Mouse (Mus musculus) gastrocnemius, postnatal 25 days (tissue): ENCODE results near the gene Trappc10. TPM values are rescaled to one million over a fixed set of nuclear protein-coding genes. Genes with fewer than 3 reads are reported as not detected.

ENCODE experiments used
- DNase-seq: peaks from one replicate; pipeline ENCODE4 v3.0.0; 2022
- total RNA-seq, 2 experiments: library from RNA; stranded (reverse); gene quantifications; 1 replicate in 1 of 2; 2 replicates in 1 of 2; pipeline ENCODE4 v1.2.3; 2021

The Trappc10 gene
- total RNA-seq, 2 experiments from 2014 or later: 31.0 to 32.9 TPM

DNA sequence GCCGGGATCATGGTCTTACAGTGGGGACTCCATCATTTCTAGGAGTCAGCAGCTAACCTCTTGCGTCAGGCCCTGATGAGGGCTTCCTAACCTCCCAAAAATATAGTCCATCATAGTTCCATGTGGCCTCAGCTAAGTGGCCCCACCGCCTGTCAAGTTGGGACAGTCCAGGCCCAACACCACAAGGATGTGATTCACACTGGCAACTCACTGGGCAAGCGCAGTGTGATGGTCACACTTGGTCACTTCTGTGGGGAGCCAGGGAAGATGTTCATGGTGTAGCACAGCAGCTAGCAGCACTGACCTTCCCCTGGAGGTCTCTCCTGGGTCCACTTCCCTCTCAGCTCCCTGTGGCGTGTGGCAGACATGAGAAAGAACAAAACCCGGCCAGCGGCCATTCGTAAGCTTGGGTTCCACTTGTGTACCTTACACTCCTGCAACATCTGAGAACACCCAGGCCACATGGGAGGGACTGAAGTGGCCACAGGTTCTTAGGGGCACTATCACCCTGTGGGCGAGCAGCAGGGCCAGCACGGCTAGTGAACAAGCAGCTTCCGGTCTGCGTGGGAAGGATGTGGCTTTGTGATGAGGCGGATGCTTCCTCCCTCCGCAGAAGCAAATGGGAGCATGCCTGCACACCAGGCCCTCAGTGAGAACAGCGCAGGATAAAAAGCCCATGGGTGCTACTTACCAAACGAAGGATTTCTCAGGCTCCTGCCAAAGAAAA is 83.9 kb downstream of the Trappc10 start:
- DNase-seq: no peak

DNA sequence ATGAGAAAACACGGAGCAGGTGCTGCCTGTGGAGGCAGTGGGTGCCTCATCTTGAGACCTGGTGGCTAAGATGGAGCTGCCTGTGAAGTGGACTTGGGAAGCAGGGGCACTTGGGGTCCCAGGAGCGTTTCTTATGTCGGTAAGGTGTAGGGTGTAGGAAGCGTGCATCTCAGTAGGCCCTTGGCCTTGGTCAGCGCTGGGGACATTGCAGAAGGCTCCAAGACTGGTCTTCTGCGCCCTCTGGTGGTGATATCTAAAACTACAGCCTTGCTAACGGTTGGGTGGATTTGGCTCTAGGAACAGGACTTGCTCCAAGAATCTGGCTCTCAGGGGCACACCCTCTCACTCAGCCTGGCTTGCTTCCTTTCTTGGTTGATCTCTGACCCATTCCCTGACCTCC is 84.5 kb downstream of the Trappc10 start:
- peak; percentile 76 for DNase-seq

DNA sequence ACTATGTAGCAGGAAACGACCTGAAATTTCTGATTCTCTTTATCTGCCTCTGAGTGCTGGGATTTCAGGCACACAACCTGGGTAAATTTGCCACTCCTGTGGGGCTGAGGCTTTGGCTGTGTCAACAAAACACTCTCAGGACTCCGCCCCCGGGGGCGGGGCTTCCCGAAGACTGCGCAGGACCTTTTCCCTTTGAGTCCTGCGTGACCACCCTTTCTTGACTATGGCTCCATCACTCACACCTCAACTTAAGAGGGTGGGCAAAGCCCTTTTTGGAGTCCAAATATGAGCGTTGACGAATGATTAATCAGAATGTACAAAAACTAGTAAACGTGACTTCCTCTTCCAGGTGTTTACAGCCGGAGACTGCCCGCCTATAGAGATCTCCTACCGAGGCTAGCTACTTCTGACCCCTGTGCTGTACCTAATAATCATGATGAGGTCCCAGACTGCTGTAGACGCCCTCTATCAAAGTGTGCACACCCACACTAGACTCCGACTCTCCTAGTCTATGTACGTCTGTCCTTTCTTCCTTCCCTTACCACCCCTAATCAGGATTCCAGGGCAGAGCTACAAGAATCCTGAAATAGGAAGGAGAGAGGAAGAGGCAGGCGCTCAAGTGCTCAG is 85.1 kb downstream of the Trappc10 start:
- no peak for DNase-seq

DNA sequence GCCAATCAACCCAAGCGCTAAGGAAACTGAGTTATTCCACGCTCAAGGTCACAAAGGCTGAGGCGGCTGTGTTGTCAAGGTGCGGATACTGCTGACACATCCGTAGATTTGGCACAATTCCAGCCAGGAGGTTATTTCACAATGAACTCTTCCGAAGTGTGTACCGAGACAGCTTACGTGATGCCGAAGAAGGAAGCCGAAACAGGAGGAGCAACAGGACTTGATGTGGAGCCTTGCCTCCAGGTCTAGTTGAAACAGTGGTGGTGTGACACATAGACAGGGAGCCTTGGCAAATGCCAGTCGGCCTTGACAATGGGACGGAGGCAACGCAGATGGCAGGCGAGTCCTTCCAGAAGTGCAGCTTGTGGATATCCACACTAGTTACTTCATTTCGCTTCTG is 86.4 kb downstream of the Trappc10 start:
- DNase-seq: no peak

DNA sequence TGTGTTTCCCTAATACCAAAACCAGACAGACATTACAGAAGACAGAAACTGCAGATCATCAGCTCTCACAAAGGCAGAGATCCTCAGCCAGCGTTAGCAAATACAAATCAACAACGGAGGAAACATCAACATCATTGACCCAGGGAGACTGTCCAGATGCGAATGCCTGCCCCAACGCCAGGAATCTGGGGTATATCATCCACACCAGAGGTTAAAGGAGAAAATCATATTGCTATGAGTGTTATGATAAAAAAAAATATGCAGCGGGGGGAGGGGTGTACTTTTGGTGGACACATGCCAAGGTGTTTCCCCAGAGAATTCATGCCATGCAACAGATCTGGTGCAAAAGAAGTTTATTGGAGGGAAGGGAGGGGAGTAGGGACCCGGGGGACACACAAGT is 87.5 kb downstream of the Trappc10 start:
- DNase-seq: no peak

DNA sequence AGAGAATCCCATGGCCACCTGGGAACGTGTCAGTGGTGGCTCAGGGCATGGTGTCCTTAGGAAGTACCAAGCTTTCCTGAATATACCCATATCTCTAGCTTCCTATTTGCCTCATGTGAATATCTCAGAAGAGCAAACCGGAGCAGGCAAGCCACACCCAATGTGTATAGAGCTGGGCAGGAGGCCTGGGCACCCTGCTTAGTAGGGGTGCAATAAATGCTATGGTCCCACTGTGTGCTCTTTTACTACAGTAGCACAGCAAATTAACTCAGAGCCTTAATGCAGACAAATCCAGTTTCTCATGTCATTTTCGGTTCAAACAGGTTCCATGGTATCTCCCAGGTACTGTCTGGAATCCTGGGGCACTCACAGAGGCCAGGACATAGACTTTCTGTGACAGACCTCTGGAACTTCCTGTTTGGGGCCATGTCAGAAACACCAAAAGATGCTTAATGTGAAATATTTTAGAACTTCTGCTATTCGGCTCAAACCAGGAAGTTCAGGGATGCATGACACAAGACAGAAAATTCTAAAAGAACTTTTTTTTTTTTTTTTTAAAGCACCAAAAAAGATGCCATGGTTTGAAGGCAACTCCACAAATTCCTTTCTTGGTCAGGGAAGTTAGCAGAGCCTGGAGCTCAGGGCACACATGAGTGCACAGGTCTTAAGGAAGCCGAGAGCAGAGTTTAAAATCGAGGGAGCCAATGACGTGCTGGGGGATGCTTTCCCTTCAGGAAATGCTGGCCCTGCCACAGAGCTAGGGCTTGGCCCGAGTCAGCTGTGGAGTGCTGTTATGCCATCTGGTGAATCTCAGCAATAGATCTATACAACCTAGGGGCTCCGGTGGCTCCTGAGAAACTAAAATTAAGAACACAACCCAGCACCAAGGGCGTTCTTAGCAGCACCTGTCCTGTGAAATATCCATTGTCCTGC is 95.3 kb downstream of the Trappc10 start:
- no peak for DNase-seq

DNA sequence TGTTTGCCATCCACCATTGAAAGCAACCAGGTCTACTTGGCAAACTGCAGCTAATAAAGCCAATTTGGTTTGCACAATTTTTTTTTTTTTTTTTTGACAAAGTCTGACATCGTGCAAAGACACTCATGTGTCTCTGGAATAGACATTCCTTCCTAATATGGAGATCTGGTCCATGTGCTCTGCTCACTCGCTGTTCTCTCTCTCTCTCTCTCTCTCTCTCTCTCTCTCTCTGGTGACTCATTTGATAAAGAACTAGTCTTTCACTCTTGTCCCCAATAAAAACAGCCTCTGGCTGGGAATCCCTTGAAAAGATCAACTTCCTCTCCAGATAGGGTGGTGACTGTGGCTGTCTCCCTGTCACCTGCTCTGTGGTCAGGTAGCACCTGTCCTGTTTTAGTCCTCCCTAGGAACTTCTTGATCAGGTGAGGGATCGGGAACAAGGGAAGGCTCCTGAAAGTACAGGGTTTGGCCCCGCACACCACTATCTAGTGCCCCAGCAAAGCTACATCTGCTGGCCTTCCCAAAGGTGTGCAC is 96.5 kb downstream of the Trappc10 start:
- no peak for DNase-seq

DNA sequence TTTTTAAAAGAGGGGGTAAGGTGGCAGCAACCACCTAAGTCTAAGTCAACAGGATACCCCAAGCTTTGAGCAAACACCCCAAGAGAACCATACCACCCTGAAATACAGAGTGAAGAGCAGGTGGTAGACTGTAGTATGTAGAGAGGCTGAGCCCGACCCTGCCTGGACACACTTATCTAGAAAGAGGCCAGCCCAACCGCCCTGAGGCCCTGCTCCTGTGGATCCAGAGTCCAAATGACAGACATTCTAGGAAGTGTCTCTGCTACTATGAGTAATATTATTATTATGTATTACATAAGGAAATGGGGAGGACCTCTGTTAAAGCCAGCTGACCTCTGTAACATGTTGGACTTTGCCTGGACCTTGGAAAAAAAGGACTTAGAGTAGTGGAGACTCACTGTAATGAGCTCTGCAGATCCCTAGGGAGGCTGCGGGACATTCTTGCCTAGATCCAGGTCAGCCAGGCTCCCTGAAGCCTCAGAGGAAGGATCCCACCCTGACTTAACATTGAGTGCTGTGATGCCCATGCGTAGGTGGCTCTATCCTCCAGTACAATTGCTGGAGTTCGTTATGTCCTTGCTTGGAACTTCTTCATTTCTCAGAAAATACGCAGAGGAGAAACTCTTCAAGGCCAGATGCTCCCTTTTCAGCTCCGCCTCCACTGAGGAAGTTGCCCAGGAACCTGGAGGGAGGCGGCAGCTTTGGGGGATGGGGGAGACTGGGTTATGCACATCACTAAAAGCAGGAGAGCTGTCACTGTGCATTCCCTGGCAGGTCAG is 100.5 kb downstream of the Trappc10 start:
- DNase-seq: no peak

DNA sequence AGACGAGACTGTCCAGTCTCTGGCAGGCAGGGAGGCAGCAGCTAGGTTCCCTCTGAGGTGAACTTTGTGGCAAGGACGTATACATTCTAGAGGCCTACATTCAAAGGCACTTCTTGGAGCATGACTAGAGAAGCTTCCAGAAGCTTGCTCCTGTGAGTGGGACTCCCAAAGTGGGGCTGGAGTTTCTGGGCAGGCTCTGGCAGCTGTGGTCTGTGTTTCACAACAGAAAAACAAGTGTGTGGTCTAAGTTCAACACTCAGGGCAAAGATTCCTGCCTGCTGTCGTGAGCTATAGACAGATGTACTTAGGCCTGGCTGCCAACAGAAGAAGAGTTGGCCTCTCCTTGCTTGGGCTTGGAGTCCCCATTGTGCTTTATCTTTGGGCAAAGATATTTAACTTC is 103.6 kb downstream of the Trappc10 start:
- DNase-seq: no peak

DNA sequence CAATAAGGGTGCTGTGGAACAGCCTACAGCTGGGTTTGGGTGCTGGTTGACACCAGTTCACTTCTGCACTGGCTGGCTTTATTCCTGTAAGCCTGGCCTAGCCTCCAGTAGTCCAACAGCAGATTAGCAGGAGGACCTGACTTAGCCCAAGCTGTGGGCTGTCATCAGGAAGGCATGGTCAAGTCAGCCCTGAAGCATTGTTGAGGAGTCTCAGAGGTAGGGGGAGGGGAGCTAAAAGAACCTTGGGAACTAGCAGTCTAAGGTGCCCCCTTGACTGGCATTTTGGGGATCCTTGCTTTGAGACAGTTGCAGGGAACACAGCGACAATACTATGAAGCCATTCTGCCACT is 104.2 kb downstream of the Trappc10 start:
- no peak for DNase-seq

DNA sequence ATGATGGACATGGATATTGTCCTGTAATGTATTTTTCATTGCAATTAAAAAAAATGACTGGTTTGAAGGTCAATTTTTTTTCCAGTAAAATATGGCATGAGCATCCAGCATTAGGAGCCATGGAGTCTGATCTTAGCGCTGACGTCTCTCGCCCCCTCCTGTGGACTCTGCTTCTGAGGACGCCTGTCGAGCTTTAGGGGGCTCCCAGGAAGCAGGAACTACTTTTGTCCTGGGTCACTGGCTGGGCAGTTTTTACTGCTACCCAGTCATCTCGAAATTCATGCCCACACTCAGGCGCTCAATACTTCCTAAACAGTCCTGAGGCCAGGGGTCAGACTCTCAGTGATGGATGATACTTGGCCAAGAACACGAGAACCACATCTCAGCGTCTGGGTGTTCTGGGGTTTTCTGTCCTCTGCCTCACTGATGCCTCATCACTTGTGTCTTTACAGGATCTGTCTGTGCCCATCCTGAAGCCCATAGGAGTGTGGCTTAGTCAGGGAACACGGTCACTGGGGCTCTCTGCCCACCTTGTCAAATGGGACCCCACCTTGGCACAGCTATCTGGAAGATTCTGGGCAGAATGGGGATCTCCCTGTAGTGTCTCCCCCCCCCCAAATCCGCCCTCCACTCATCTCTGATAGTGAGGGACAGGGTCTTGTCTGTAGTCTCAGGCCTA is 104.7 kb downstream of the Trappc10 start:
- no peak for DNase-seq

DNA sequence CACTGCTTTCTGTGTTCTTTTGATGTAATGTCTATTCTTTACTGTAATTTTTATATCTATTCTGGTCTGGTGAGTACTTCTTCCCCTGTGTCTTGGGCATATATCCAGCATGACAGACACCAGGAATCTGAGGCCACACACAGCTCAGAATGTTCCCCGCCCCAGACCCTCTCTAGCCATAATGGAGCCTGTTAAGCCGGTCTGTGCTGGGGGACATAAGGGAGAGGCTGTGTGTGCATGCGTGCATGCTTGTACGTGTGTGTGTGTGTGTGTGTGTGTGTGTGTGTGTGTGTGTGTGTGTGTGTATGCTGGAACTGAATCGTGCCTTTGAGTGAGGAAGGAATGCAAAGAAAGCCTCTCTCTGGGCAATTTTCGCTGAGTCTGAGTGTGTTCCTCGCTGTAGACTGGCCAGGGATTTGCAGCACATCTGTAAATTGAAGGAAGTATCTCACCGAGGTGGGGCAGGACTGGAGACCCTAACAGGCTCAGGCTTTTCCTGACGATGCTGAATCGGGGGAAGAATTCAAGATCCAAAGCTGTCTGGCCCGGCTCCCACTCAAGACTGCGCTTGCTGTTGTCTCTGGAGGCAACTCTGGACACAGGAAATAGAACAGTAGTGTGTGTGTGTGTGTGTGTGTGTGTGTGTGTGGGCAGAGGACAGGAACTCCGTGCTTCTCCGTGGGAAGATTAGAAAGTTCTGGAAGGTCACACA is 105.5 kb downstream of the Trappc10 start:
- no peak for DNase-seq

DNA sequence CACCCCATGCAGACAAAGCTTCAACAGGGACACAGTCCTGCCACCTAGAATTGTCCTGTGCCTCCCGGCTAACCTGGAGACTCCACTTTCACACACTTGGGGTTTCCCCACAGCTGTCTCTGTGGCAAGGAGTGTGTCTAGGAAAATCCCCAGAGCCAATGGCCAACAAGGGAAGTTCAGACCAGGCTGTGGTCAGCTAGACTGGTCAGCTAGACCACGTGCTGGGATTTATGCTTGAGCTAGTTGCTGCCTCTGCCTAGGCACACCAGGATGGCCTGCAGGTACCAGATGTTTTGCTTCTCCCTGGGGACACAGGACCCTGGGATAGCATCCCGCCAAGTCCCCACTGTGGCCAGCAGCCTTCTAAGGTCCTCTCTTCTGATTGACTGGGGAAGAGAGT is 107.2 kb downstream of the Trappc10 start:
- no peak for DNase-seq

Other genes with a start within 250 kb of the Trappc10 start
- gene Pfkl, start 234.6 kb downstream of the Trappc10 start, total RNA-seq: 1 to 10 TPM; 5.2 to 7.7 TPM
- gene Dnmt3l, start 202.7 kb downstream of the Trappc10 start, total RNA-seq: not detected
- not detected for gene Aire, start 201.0 kb downstream of the Trappc10 start, total RNA-seq
- gene Icosl, start 175.3 kb downstream of the Trappc10 start, total RNA-seq: 1 to 10 TPM; 1.3 to 1.7 TPM
- gene D10Jhu81e, start 74.9 kb downstream of the Trappc10 start, total RNA-seq: 100 to 1,000 TPM; 225 to 235 TPM
- 1 to 10 TPM; 7.6 to 8.3 TPM for gene Pwp2, start 59.5 kb downstream of the Trappc10 start, total RNA-seq
- 100 to 1,000 TPM; 120 to 123 TPM for gene Agpat3, start 107.8 kb upstream of the Trappc10 start, total RNA-seq
- gene Rrp1, start 168.4 kb upstream of the Trappc10 start, total RNA-seq: 10 to 100 TPM; 58.8 to 62.0 TPM
- 10 to 100 TPM; 12.5 to 17.1 TPM for gene Cstb, start 181.0 kb upstream of the Trappc10 start, total RNA-seq
- 1 to 10 TPM; 7.6 to 7.7 TPM for gene Pdxk, start 220.3 kb upstream of the Trappc10 start, total RNA-seq